Mouse (Mus musculus) cortical plate, adult 2 months (tissue): Measurements from ENCODE around the gene Fbxl3. TPM values are rescaled to one million over a fixed set of nuclear protein-coding genes. Genes with fewer than 3 reads are reported as not detected.

Source experiments
- H3K27ac ChIP-seq: fragments of 200-500 bp; 2 replicates; pipeline ENCODE4 v1.5.1; 2012; ENCODE audit warnings: low read length, control low read depth, inconsistent platforms; ENCODE audit not compliant: insufficient read depth
- H3K4me1 ChIP-seq: fragments of 200-500 bp; 2 replicates; pipeline ENCODE4 v1.6.1; 2011; ENCODE audit warnings: low read length; ENCODE audit not compliant: control insufficient read depth, insufficient read depth
- H3K4me3 ChIP-seq: fragments of 200-500 bp; 2 replicates; pipeline ENCODE4 v1.5.1; 2011; ENCODE audit warnings: mild to moderate bottlenecking, low read length, control low read depth; ENCODE audit not compliant: insufficient read depth
- CTCF ChIP-seq: fragments of 200-500 bp; IDR thresholded peaks from 2 replicates; pipeline ENCODE4 v1.5.1; 2011; ENCODE audit warnings: mild to moderate bottlenecking, control low read depth, low read length; ENCODE audit not compliant: insufficient read depth; ENCODE audit errors: extremely low read depth
- POLR2A ChIP-seq: fragments of 200-500 bp; IDR thresholded peaks from 2 replicates; pipeline ENCODE4 v1.6.1; 2011; ENCODE audit warnings: mild to moderate bottlenecking, low read length, control low read depth; ENCODE audit not compliant: insufficient read depth; ENCODE audit errors: extremely low read depth
- polyA plus RNA-seq: library from polyadenylated mRNA; depleted of rRNA; stranded (reverse); fragments of >200 nt; gene quantifications from 2 replicates; pipeline ENCODE4 v1.2.3, GENCODE M21; 2012; rRNA removed

Fbxl3 gene
- polyA plus RNA-seq, 1 experiment = 116 TPM

DNA sequence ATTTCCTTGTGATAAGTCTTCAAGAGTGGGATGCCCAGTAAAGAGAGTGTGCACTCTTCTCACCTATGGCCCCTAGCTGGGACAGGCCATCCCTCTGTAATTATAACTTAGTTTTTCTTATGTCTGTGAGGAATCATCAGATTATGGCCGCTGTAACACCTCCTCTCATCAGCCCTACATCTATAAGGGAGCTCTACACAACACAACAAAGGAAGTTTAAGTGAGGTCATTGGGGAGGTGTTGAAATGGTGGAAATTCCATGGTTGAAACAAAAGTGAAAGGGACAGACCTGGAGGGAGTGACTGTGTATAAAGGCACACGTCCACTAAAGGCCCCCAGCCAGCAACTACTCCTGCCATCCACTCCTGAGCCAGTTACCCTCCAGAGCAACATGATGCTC is 52.7 kb downstream of the Fbxl3 start, which contains the start of gene Acod1:
Acod1 (plus strand) TSS at position 301 of the 400 bp plus-strand sequence.
- Histone ChIP-seq H3K4me1 (no peaks in the 10 kb centered on the region), H3K4me3 (no peak within 1 kb of the TSS), H3K27ac (no peak within 1 kb of the TSS)
- TF ChIP-seq CTCF (no peak), POLR2A (no peak)

DNA sequence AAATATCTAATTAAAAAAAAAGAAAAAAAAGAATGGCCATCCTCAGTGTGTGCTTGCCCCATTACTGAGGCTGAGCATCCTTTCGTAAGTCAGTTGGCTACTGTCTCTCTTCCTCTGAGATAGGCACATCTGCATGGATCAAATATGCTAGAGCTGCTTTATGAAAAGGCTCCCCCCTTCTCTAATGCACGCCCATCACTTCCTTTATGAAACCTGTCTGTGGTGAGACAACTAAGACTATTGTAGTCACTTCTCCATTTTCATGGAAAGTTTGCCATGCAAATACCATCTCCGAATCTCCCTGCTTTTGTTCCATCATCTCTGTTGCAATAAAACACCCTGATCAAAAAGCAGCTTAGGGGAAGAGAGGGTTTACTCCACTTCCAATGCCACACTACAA is 62.4 kb downstream of the Fbxl3 start:
- no peak overlapping the region for H3K4me3 ChIP-seq
- H3K27ac ChIP-seq = no peak overlapping the region
- TF ChIP-seq POLR2A (no peak), CTCF (no peak)
- H3K4me1 ChIP-seq = no peaks in the 10 kb centered on the region

DNA sequence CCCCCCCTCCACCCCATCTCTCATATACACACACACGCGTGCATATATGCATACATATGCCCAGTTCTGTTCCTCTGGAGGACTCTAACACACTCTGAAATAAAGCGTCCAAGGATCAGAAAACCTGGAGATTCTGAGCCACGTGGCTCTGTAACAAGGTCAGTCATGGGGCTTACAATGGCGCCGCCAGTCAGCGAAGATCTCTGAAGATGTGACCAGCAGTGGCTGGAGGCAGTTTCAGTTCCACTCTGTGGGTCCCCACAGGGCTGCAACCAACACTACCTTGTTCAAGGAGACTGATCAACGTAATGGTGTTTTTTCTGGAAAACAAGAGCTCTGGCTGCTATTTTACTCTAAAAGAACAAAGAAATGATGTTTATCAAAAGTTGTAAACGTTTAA is 65.3 kb downstream of the Fbxl3 start:
- TF ChIP-seq POLR2A (no peak), CTCF (no peak)
- H3K27ac ChIP-seq = no peak overlapping the region
- no peak overlapping the region for H3K4me3 ChIP-seq
- H3K4me1 ChIP-seq = no peaks in the 10 kb centered on the region

DNA sequence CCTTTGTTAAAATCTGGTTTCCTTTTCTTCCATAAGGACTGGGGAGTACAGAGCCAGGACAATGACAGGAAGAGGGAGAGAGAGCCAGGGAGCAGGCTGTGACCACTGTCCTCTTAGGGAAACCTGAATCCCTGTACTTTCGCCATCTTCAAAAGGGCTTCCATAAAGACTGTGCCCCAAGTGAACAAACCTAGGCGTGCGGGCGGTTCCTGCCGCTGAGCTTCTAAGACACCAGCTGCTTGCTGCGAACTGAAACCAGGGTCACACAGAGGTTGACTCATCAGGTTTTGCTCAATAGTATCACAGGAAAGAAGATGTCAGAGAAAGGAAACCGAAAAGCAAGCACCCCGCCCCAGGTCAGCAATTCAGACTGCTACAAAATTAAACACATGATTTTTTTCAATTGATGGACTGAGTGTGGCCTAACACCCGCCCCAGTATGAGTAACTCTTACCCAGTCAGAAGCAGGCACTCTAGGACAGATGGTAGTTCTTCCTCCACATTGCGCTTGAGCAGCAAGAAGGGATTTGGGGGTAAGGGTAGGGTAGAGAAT is 66.0 kb downstream of the Fbxl3 start:
- H3K27ac ChIP-seq = no peak overlapping the region
- no peaks in the 10 kb centered on the region for H3K4me1 ChIP-seq
- no peak overlapping the region for H3K4me3 ChIP-seq
- TF ChIP-seq CTCF (no peak), POLR2A (no peak)

Other genes starting within 250 kb of the Fbxl3 start
- 20.9 and 22.8 TPM in 2 replicates for gene Kctd12, start 116.9 kb downstream of the Fbxl3 start, polyA plus RNA-seq
- 0.04 and 0.06 TPM in 2 replicates for gene Acod1, start 52.6 kb downstream of the Fbxl3 start, polyA plus RNA-seq
- gene Cln5, start 29.4 kb downstream of the Fbxl3 start, polyA plus RNA-seq = 12.2 and 13.2 TPM in 2 replicates
- 129 and 135 TPM in 2 replicates for gene Mycbp2, start 247.2 kb upstream of the Fbxl3 start, polyA plus RNA-seq